Mouse (Mus musculus) cortical plate, adult 2 months (tissue): ENCODE measurements around the gene Rpl41.

Source experiments
- CTCF ChIP-seq: fragments of 200-500 bp; IDR thresholded peaks from 2 replicates; pipeline ENCODE4 v1.5.1; 2011; ENCODE audit warnings: mild to moderate bottlenecking, control low read depth, low read length; ENCODE audit not compliant: insufficient read depth; ENCODE audit errors: extremely low read depth
- POLR2A ChIP-seq: fragments of 200-500 bp; IDR thresholded peaks from 2 replicates; pipeline ENCODE4 v1.6.1; 2011; ENCODE audit warnings: mild to moderate bottlenecking, low read length, control low read depth; ENCODE audit not compliant: insufficient read depth; ENCODE audit errors: extremely low read depth

DNA sequence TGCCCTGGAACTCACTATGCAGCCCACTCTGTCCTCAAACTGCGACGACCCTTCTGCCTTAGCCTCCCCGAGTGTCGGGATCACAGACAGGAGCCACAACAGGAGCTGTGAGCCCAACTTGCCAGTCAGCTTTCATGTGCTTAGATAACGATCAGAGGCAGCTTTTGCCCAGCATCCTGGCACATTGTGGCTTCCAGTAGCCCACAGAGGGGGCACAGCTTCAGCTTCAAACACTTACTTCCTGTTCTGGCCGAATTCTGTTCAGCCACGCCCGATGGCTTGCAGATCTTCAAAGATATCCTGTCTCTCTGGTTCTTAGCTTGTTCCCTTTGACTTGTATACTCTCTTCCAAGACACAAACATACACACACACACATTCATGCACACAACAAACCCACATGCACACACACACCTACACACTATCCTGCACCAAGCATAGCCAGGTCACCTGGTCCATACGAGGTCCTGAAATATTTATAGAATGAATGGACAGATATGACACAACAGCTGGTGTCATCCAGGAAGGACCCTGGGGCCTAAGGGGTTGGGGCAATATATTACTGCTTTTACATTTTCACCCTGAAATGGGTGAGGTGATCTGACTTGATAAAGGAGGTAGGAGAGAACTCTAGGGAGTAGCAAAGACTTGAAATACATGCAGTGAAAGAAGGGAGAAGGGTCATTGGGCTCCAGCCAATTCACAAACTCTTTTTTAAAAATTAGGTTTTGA lies 44.3 kb downstream of the Rpl41 start:
- TF ChIP-seq CTCF (no peak), POLR2A (no peak)
